Mouse (Mus musculus): Measurements from ENCODE around the gene Insl3. TPM values are rescaled to one million over a fixed set of nuclear protein-coding genes. Genes with fewer than 3 reads are reported as not detected.
A peak's percentile ranks its signal among the peaks of the same experiment; 100 is the strongest.

Gene Insl3
- polyA plus RNA-seq, 1 experiment from 2014 or later, result 1.1 TPM

DNA sequence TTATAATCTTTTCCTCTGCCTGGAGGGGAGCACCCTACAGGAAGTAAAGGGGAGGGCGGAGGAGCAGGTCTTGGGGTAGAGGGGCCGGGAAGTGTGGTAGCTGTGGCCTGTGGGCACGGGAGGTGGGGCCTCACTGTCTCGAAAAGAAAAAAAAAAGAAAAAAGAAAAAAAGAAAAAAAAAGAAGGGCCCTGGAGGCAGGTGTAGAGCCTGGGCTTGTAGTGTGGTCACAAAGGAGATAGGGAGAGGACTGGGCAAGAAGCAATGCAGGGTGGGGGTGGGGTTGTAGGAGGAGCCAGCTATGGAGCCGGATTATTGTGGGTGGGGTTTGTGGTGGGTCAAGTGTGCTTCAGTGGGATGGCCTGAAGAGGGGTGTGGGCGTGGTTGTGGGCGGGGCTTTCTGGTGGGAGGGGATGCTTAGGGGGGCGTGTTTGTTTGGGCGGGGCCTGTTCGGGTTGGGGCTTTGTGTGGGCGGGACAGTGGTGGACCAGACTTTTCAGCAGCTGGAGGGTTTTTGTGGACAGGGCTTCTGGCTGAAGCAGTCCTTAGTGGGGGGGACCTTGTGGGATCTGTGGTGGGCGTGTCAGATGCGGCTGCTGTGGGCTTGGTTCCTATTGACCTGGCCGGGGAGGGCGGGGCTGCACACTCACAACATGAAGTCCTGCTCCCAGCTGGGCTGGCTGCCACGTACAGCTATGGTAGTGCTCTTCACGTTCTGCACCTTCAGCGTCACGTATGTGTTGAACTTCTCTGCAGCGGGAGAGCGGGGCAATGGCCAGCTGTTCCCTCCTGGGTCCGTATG lies 23.5 kb upstream of the Insl3 start:
- Histone ChIP-seq H3K27ac (ENCODE audit: low read length) (no peak overlapping the region), H3K36me3 (ENCODE audit: control insufficient read depth, insufficient read depth, low read length) (no peaks in the 10 kb centered on the region), H3K4me3 (replicated peaks; ENCODE audit: low read length) (peak overlapping the region; percentile 30), H3K4me2 (ENCODE audit: low read depth, low read length) (peak overlapping the region; percentile 57), H3K4me1 (ENCODE audit: control insufficient read depth, insufficient read depth, low read length) (peaks cover 21% of the 10 kb centered on the region), H3K27me3 (ENCODE audit: control insufficient read depth, insufficient read depth, low read length) (peaks cover 12% of the 10 kb centered on the region), H3K9ac (ENCODE audit: low read length) (no peak overlapping the region; the same call in 1 of the 2 replicates), H3K9me3 (replicated peaks; ENCODE audit: control insufficient read depth, low read length) (no peaks in the 10 kb centered on the region)
- ATAC-seq (ENCODE audit: insufficient read depth, low FRiP score), result peak; percentile 82
- WGBS, result 3% methylated on average over 22 of the region's 22 CpGs

DNA sequence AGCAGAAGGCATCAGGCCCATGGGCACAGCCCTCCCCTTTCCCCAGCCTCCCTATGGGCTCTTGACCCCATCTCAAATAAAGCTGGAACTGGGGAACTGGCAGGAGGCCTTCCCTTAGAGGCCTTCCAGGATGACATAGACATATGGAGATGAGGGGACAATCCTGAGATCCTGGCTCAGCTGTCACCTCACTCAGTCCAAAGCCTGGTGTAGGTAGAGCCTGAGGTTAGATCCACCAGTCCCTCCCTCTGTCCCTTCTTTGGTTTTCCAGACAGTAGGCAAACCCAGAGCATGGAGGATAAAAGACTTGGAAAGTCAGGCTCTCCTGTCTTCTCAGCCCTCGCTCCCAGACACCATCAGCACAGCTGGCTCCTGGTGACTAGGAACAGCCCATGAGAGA lies 22.2 kb upstream of the Insl3 start:
- no peak overlapping the region for H3K4me3 ChIP-seq (replicated peaks; ENCODE audit: low read length)
- no peaks in the 10 kb centered on the region for H3K9me3 ChIP-seq (replicated peaks; ENCODE audit: control insufficient read depth, low read length)
- ATAC-seq (ENCODE audit: insufficient read depth, low FRiP score), result no peak
- WGBS, result 24% methylated on average over 1 of the region's 1 CpGs
- peaks cover 12% of the 10 kb centered on the region for H3K27me3 ChIP-seq (ENCODE audit: control insufficient read depth, insufficient read depth, low read length)
- H3K4me1 ChIP-seq (ENCODE audit: control insufficient read depth, insufficient read depth, low read length), result peaks cover 27% of the 10 kb centered on the region
- no peak overlapping the region for H3K4me2 ChIP-seq (ENCODE audit: low read depth, low read length)
- no peaks in the 10 kb centered on the region for H3K36me3 ChIP-seq (ENCODE audit: control insufficient read depth, insufficient read depth, low read length)
- no peak overlapping the region for H3K27ac ChIP-seq (ENCODE audit: low read length)
- H3K9ac ChIP-seq (ENCODE audit: low read length), result no peak overlapping the region

DNA sequence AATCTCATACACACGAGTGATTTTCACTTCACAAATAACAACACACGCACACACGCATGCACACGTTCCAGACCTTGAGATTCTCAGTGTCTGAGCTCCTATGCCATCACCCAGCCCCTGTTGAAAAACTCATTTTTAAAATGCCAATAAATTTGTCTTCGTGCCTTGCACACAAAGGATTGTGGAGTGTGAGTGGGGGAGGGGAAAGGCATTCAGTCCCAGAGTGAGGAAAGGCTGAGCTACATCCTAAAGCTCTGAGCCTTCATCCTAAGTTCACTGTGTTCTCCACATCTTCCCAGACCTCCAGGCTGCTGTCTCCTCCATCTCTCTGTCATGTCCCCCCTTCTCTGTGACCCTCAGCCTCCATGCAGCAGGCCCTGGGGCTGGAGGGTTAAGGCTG lies 21.8 kb upstream of the Insl3 start:
- H3K9me3 ChIP-seq (replicated peaks; ENCODE audit: control insufficient read depth, low read length), result no peaks in the 10 kb centered on the region
- ATAC-seq (ENCODE audit: insufficient read depth, low FRiP score), result no peak
- peaks cover 12% of the 10 kb centered on the region for H3K27me3 ChIP-seq (ENCODE audit: control insufficient read depth, insufficient read depth, low read length)
- no peaks in the 10 kb centered on the region for H3K36me3 ChIP-seq (ENCODE audit: control insufficient read depth, insufficient read depth, low read length)
- H3K9ac ChIP-seq (ENCODE audit: low read length), result peak overlapping the region; percentile 35
- 56% methylated on average over 5 of the region's 5 CpGs for WGBS
- H3K4me2 ChIP-seq (ENCODE audit: low read depth, low read length), result no peak overlapping the region
- peaks cover 27% of the 10 kb centered on the region for H3K4me1 ChIP-seq (ENCODE audit: control insufficient read depth, insufficient read depth, low read length)
- no peak overlapping the region for H3K4me3 ChIP-seq (replicated peaks; ENCODE audit: low read length)
- no peak overlapping the region for H3K27ac ChIP-seq (ENCODE audit: low read length)

DNA sequence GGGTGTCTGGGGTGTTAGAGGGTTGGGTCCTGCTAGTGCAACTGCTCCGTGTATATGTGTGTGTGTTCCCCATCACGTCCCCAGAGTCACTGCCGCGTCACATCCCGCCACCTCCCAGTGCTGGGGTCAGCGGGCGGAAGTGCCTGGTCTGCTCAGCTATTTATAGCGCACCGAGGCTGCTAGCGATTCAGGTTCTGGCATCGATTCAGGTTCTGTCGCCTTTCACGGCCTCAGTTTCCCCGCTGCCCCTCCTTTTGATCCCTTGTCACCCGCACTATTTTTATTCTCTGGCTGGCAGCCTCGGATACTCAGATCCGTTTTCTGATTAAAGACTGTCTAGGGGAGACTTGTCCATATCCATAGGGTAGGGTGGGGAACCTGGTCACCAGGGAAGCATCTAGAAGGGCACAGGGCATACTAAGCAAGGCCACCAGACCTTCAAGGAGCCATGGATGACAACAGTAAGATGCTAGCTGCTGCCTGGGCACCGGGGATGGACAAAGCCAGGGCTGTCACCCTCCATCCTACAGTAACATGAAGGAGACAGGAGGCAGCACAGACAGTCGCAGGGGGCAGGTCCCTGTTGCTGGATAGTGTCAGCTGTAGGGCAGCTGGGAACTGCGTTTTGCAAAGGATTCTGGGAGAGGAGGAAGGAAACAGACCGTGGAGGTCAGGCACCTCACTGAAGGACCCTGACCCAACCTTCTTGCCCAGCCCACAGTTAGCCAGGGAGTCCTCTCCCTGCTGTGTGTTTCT lies 20.6 kb upstream of the Insl3 start:
- 1% methylated on average over 21 of the region's 21 CpGs for WGBS
- peaks cover 27% of the 10 kb centered on the region for H3K4me1 ChIP-seq (ENCODE audit: control insufficient read depth, insufficient read depth, low read length)
- H3K27me3 ChIP-seq (ENCODE audit: control insufficient read depth, insufficient read depth, low read length), result peaks cover 14% of the 10 kb centered on the region
- no peaks in the 10 kb centered on the region for H3K36me3 ChIP-seq (ENCODE audit: control insufficient read depth, insufficient read depth, low read length)
- no peak; the same call in 1 of the 2 replicates for ATAC-seq (ENCODE audit: insufficient read depth, low FRiP score)
- H3K9ac ChIP-seq (ENCODE audit: low read length), result no peak overlapping the region; the same call in 1 of the 2 replicates
- H3K27ac ChIP-seq (ENCODE audit: low read length), result no peak overlapping the region
- no peaks in the 10 kb centered on the region for H3K9me3 ChIP-seq (replicated peaks; ENCODE audit: control insufficient read depth, low read length)
- 0 out of 2 replicates have a peak overlapping the region, but pooled peaks have one; percentile 15 for H3K4me3 ChIP-seq (replicated peaks; ENCODE audit: low read length)
- H3K4me2 ChIP-seq (ENCODE audit: low read depth, low read length), result peak overlapping the region; percentile 50

DNA sequence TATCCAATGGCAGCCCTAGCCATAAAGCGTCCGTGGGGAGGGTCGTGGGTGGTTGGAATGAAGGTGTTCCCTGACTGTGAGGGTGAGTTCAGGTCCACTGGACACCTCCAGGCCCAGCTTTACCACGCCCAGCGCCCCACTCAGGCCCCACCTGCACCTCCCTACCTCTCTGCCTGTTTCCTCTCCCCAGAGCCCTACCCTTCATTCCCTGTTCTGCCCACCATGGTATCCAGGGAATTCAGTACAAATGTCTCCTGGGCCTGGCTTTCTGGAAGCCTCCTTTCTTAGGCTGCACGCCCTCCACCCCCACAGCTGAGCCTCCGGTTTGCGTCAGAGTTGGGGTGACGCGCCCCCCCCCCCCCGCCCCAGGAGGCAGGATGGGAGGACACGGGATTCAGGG lies 18.8 kb upstream of the Insl3 start:
- peak overlapping the region; percentile 98 for H3K4me2 ChIP-seq (ENCODE audit: low read depth, low read length)
- no peak overlapping the region for H3K27ac ChIP-seq (ENCODE audit: low read length)
- peaks cover 14% of the 10 kb centered on the region for H3K27me3 ChIP-seq (ENCODE audit: control insufficient read depth, insufficient read depth, low read length)
- peak overlapping the region; percentile 46 for H3K9ac ChIP-seq (ENCODE audit: low read length)
- peak overlapping the region; percentile 56 for H3K4me3 ChIP-seq (replicated peaks; ENCODE audit: low read length)
- no peaks in the 10 kb centered on the region for H3K36me3 ChIP-seq (ENCODE audit: control insufficient read depth, insufficient read depth, low read length)
- peaks cover 27% of the 10 kb centered on the region for H3K4me1 ChIP-seq (ENCODE audit: control insufficient read depth, insufficient read depth, low read length)
- WGBS, result 15% methylated on average over 12 of the region's 12 CpGs
- ATAC-seq (ENCODE audit: insufficient read depth, low FRiP score), result no peak
- no peaks in the 10 kb centered on the region for H3K9me3 ChIP-seq (replicated peaks; ENCODE audit: control insufficient read depth, low read length)

DNA sequence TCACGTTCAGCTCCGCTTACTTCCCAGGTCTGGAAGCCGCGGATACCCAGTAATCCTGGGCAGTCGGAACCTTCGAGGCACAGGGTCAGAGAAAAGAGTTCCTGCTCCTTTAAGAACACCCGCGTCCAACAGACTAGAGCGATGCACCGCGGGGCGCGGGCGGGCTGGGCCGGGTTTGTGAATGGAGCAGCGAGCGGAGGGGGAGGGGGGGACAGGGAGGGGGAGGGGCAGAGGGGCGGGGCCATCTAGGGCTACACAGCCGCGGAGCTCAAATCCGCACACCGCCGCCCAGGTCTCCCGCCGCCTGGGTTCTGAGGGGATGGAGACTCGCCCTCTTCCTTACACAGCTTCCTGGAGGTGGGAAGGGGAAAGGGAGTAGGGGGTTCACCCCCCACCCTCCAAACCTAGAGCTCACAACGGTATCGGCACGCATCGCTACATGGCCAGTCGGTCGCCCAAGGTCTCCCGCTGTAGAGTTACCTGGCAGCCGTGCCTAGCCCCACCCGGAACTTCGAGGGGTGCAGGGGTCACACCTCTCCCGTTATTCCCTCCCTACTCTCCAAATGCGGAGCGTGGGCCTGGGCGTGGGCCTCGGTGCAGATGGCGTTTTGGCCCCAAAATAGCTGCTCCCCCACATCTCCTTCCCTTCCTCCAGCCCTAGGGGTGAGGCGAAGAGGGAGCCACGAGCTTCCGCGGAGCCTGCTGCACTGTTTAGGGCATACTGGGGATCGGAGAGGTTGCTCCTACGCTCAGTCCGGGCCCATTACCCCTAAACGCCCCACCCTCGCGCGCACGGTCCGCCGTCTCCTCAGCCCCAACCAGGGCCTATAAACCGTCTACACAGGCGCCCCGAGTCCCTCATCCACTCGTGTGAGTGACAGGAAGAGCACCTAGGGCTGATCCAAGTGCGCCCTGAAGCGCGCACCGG lies 18.1 kb upstream of the Insl3 start:
- Histone ChIP-seq H3K4me1 (ENCODE audit: control insufficient read depth, insufficient read depth, low read length) (peaks cover 22% of the 10 kb centered on the region), H3K4me2 (ENCODE audit: low read depth, low read length) (peak overlapping the region; percentile 98), H3K36me3 (ENCODE audit: control insufficient read depth, insufficient read depth, low read length) (no peaks in the 10 kb centered on the region), H3K9ac (ENCODE audit: low read length) (peak overlapping the region; percentile 46), H3K27me3 (ENCODE audit: control insufficient read depth, insufficient read depth, low read length) (peaks cover 14% of the 10 kb centered on the region), H3K27ac (ENCODE audit: low read length) (no peak overlapping the region), H3K4me3 (replicated peaks; ENCODE audit: low read length) (peak overlapping the region; percentile 56), H3K9me3 (replicated peaks; ENCODE audit: control insufficient read depth, low read length) (no peaks in the 10 kb centered on the region)
- WGBS, result under 1% methylated on average over 59 of the region's 64 CpGs
- ATAC-seq (ENCODE audit: insufficient read depth, low FRiP score), result peak; percentile 12; the same call in 1 of the 2 replicates

DNA sequence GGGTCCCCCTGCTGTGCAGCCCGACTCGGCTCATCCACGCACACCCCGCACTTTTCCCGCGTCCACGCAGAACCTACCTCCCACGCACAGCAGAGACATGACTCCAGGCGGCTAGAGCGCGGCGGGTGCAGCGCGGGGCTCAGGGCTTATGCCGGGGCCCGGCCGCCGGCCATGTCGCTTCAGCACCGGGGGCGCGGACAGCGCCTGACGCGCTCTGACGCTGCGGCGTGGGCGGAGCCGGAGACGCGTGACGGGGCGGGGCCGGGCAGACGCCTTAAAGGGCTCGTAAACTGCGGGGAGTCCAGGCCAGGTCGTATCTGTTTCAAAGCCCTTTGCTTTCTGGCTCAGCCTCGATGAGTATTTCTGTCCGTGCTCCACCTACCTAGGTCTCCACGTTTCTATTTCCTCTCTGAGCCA lies 17.5 kb upstream of the Insl3 start, which contains the start of gene Unc13a:
TSS of gene Unc13a (minus strand) at position 209 of the 417 bp plus-strand sequence.
- no peaks in the 10 kb centered on the region for H3K9me3 ChIP-seq (replicated peaks; ENCODE audit: control insufficient read depth, low read length)

DNA sequence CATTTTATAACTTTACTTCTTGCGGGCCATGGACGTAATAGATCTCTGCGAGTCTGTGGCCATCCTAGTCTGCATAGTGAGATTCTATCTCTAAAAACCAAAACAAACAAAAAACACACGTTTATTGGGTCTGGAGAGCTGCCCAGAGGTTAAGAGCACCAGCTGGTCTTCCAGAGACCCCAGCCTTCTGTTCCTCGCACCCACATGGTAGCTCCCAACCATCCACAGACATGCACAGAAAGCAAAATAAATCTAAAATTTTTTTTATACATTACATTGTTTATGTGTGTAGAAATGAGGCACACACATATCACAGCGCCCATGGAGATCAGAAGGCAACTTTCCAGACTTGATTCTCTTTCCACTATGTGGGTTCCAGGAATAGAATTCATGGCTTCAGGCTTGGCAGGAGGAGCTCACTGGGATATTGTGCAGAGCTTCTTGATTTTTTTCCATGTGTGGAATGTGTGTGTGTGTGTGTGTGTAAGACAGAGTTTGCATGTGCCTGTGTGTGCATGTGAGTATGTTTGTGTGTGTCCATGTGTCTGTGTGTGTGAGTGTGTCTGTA lies 16.8 kb upstream of the Insl3 start:
- 63% methylated on average over 6 of the region's 6 CpGs for WGBS
- no peak overlapping the region for H3K27ac ChIP-seq (ENCODE audit: low read length)
- no peaks in the 10 kb centered on the region for H3K9me3 ChIP-seq (replicated peaks; ENCODE audit: control insufficient read depth, low read length)
- ATAC-seq (ENCODE audit: insufficient read depth, low FRiP score), result no peak
- peak overlapping the region; percentile 98 for H3K4me2 ChIP-seq (ENCODE audit: low read depth, low read length)
- peaks cover 14% of the 10 kb centered on the region for H3K27me3 ChIP-seq (ENCODE audit: control insufficient read depth, insufficient read depth, low read length)
- peak overlapping the region; percentile 56 for H3K4me3 ChIP-seq (replicated peaks; ENCODE audit: low read length)
- peaks cover 19% of the 10 kb centered on the region for H3K4me1 ChIP-seq (ENCODE audit: control insufficient read depth, insufficient read depth, low read length)
- no peaks in the 10 kb centered on the region for H3K36me3 ChIP-seq (ENCODE audit: control insufficient read depth, insufficient read depth, low read length)
- peak overlapping the region; percentile 67; the same call in 1 of the 2 replicates for H3K9ac ChIP-seq (ENCODE audit: low read length)

More for the DNA sequence above, 17.5 kb upstream of the Insl3 start, which contains the start of gene Unc13a:
- H3K4me1 ChIP-seq (ENCODE audit: control insufficient read depth, insufficient read depth, low read length), result peaks cover 19% of the 10 kb centered on the region
- peak within 1 kb of the TSS; percentile 98 for H3K4me2 ChIP-seq (ENCODE audit: low read depth, low read length)
- no peaks in the 10 kb centered on the region for H3K36me3 ChIP-seq (ENCODE audit: control insufficient read depth, insufficient read depth, low read length)
- peak; percentile 71 for ATAC-seq (ENCODE audit: insufficient read depth, low FRiP score)
- WGBS, result 0% methylated on average over 42 of the region's 42 CpGs
- peak within 1 kb of the TSS; percentile 67 for H3K9ac ChIP-seq (ENCODE audit: low read length)
- peak within 1 kb of the TSS; percentile 33; the same call in 1 of the 2 replicates for H3K27ac ChIP-seq (ENCODE audit: low read length)
- H3K27me3 ChIP-seq (ENCODE audit: control insufficient read depth, insufficient read depth, low read length), result peaks cover 14% of the 10 kb centered on the region
- peak within 1 kb of the TSS; percentile 56 for H3K4me3 ChIP-seq (replicated peaks; ENCODE audit: low read length)
